Mouse (Mus musculus): ENCODE measurements at regions not wholly inside any gene's neighbourhood (a gene's known extent, or its start where the extent isn't known, plus 50 kb on each side); places are given as distances from the start of the nearest gene placed in this dataset.

GRCm38 (mm10) chr10:23571013-23571412 lies 216.1 kb downstream of the Rps12 start:
- TF ChIP-seq CTCF (IDR thresholded peaks at IDR 0.05; ENCODE audit: low read depth, low read length) (no peak), TAL1 (conservative IDR thresholded peaks at IDR 0.05; ENCODE audit: low read depth, low read length) (no peak), GATA1 (IDR thresholded peaks at IDR 0.05; ENCODE audit: borderline replicate concordance, low read length) (no peak), POLR2AphosphoS5 (IDR thresholded peaks at IDR 0.05; ENCODE audit: insufficient replicate concordance, low read depth, low read length) (no peak), GATA2 (IDR thresholded peaks at IDR 0.05; ENCODE audit: borderline replicate concordance, low read depth, low read length) (no peak)
